Mouse (Mus musculus): ENCODE measurements around the gene Rps6ka4. TPM values are rescaled to one million over a fixed set of nuclear protein-coding genes. Genes with fewer than 3 reads are reported as not detected.

The Rps6ka4 gene
- 11.3 TPM for polyA plus RNA-seq (2014; fragmentation: Illumina TruSeq; extraction: RNeasy Lipid Tissue Mini Kit (QIAGEN cat#74804); ENCODE audit: low read depth, low replicate concordance)

DNA sequence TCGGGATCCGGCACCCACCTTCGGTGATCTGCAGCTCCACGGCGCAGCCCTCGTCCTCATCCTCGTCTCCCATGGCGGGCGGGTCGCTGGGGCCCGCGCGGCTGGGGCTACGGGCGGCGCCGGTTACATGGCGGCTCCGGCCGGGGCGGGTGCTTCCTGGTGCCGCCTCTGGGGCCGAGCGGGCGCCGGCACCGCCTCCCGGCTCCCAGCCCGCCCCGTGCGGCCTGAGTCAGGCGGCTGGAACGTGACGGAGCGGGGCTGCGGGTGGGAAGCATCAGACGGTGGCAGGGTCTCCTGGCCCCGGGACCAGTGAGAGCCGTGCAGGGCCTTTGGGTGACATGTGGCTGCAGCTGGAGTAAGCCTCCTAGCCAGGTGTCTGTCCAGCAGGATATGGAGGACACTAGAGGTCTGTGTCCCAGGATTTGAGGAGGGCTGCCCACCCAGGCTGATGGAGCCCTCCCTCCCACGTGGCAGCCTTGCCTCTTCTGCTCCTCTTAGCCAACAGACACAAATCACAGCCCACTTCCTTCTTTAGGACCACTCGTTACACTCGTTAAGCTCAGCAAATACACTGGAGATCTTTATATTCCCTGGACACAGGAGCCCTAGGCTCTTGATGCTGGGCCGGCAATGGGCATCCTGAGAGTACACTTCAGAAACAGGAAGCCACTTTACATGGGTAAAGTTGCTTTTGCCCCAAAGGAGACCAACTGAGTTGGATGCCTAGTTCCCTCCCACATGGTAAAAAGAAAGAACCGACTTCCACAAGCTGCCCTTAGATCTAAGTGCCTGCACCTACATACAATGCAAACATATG lies at the start of gene Rps6ka4:
TSS of gene Rps6ka4 (minus strand) at position 162 of the 817 bp plus-strand sequence.

DNA sequence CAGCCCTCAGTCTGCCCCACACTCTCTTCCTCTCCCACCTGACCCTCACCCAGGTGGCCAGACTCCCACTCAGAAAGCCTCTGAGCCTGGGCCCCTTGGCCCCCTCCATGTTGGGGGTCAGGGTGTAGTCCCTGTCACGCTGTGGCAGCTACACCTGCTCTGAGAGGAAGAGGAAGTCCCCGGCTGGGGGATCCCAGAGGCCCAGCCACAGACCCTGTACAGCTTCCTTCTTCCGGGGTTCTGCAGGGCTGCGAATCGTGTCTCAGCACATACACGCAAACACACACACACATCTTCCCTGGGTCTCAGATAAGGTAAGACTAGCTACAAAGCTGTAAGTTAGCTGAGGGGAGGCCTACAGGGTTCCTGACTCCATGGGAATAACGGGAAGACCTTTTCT lies 17.6 kb upstream of the Rps6ka4 start, which contains the start of gene Ccdc88b:
TSS of gene Ccdc88b (minus strand) at position 181 of the 400 bp plus-strand sequence.

Other genes with a start within 250 kb of the Rps6ka4 start
- 1.0 TPM for gene Ccdc88b, start 17.6 kb upstream of the Rps6ka4 start, polyA plus RNA-seq (2014; fragmentation: Illumina TruSeq; extraction: RNeasy Lipid Tissue Mini Kit (QIAGEN cat#74804); ENCODE audit: low read depth, low replicate concordance)
- gene Trmt112, start 69.1 kb upstream of the Rps6ka4 start, polyA plus RNA-seq (2014; fragmentation: Illumina TruSeq; extraction: RNeasy Lipid Tissue Mini Kit (QIAGEN cat#74804); ENCODE audit: low read depth, low replicate concordance) = 42.4 TPM
- gene Prdx5, start 69.5 kb upstream of the Rps6ka4 start, polyA plus RNA-seq (2014; fragmentation: Illumina TruSeq; extraction: RNeasy Lipid Tissue Mini Kit (QIAGEN cat#74804); ENCODE audit: low read depth, low replicate concordance) = 608 TPM
- gene Esrra, start 81.2 kb upstream of the Rps6ka4 start, polyA plus RNA-seq (2014; fragmentation: Illumina TruSeq; extraction: RNeasy Lipid Tissue Mini Kit (QIAGEN cat#74804); ENCODE audit: low read depth, low replicate concordance) = 142 TPM
- gene Catsperz, start 84.7 kb upstream of the Rps6ka4 start, polyA plus RNA-seq (2014; fragmentation: Illumina TruSeq; extraction: RNeasy Lipid Tissue Mini Kit (QIAGEN cat#74804); ENCODE audit: low read depth, low replicate concordance) = not detected
- not detected for gene Kcnk4, start 93.9 kb upstream of the Rps6ka4 start, polyA plus RNA-seq (2014; fragmentation: Illumina TruSeq; extraction: RNeasy Lipid Tissue Mini Kit (QIAGEN cat#74804); ENCODE audit: low read depth, low replicate concordance)
- 33.9 TPM for gene Bad, start 101.2 kb upstream of the Rps6ka4 start, polyA plus RNA-seq (2014; fragmentation: Illumina TruSeq; extraction: RNeasy Lipid Tissue Mini Kit (QIAGEN cat#74804); ENCODE audit: low read depth, low replicate concordance)
- gene Gpr137, start 101.8 kb upstream of the Rps6ka4 start, polyA plus RNA-seq (2014; fragmentation: Illumina TruSeq; extraction: RNeasy Lipid Tissue Mini Kit (QIAGEN cat#74804); ENCODE audit: low read depth, low replicate concordance) = 30.3 TPM
- gene Ppp1r14b, start 134.3 kb upstream of the Rps6ka4 start, polyA plus RNA-seq (2014; fragmentation: Illumina TruSeq; extraction: RNeasy Lipid Tissue Mini Kit (QIAGEN cat#74804); ENCODE audit: low read depth, low replicate concordance) = 55.2 TPM
- 21.0 TPM for gene Plcb3, start 135.8 kb upstream of the Rps6ka4 start, polyA plus RNA-seq (2014; fragmentation: Illumina TruSeq; extraction: RNeasy Lipid Tissue Mini Kit (QIAGEN cat#74804); ENCODE audit: low read depth, low replicate concordance)
- 44.1 TPM for gene Fkbp2, start 139.9 kb upstream of the Rps6ka4 start, polyA plus RNA-seq (2014; fragmentation: Illumina TruSeq; extraction: RNeasy Lipid Tissue Mini Kit (QIAGEN cat#74804); ENCODE audit: low read depth, low replicate concordance)
- 291 TPM for gene Vegfb, start 147.0 kb upstream of the Rps6ka4 start, polyA plus RNA-seq (2014; fragmentation: Illumina TruSeq; extraction: RNeasy Lipid Tissue Mini Kit (QIAGEN cat#74804); ENCODE audit: low read depth, low replicate concordance)
- 61.0 TPM for gene Dnajc4, start 151.9 kb upstream of the Rps6ka4 start, polyA plus RNA-seq (2014; fragmentation: Illumina TruSeq; extraction: RNeasy Lipid Tissue Mini Kit (QIAGEN cat#74804); ENCODE audit: low read depth, low replicate concordance)
- 34.6 TPM for gene Nudt22, start 155.5 kb upstream of the Rps6ka4 start, polyA plus RNA-seq (2014; fragmentation: Illumina TruSeq; extraction: RNeasy Lipid Tissue Mini Kit (QIAGEN cat#74804); ENCODE audit: low read depth, low replicate concordance)
- 24.2 TPM for gene Trpt1, start 155.5 kb upstream of the Rps6ka4 start, polyA plus RNA-seq (2014; fragmentation: Illumina TruSeq; extraction: RNeasy Lipid Tissue Mini Kit (QIAGEN cat#74804); ENCODE audit: low read depth, low replicate concordance)
- 3.3 TPM for gene Fermt3, start 178.8 kb upstream of the Rps6ka4 start, polyA plus RNA-seq (2014; fragmentation: Illumina TruSeq; extraction: RNeasy Lipid Tissue Mini Kit (QIAGEN cat#74804); ENCODE audit: low read depth, low replicate concordance)
- 110 TPM for gene Stip1, start 199.3 kb upstream of the Rps6ka4 start, polyA plus RNA-seq (2014; fragmentation: Illumina TruSeq; extraction: RNeasy Lipid Tissue Mini Kit (QIAGEN cat#74804); ENCODE audit: low read depth, low replicate concordance)
- 234 TPM for gene Macrod1, start 216.2 kb upstream of the Rps6ka4 start, polyA plus RNA-seq (2014; fragmentation: Illumina TruSeq; extraction: RNeasy Lipid Tissue Mini Kit (QIAGEN cat#74804); ENCODE audit: low read depth, low replicate concordance)

Measured in heart, adult 10 weeks (tissue).